Mouse (Mus musculus) small intestine, adult 2 months (tissue): ENCODE data around the gene Iqcf1.

Source experiments
- CTCF ChIP-seq: fragments of 200-500 bp; IDR thresholded peaks from 2 replicates; pipeline ENCODE4 v1.5.1; 2012; ENCODE audit warnings: low read depth, mild to moderate bottlenecking, control low read depth, inconsistent platforms, low read length, moderate library complexity, mixed read lengths; ENCODE audit not compliant: insufficient replicate concordance, insufficient read length; ENCODE audit errors: extremely low read depth
- POLR2A ChIP-seq: fragments of 200-500 bp; IDR thresholded peaks from 2 replicates; pipeline ENCODE4 v1.6.1; 2012; ENCODE audit warnings: low read depth, mild to moderate bottlenecking, control low read depth, inconsistent platforms, low read length, moderate library complexity

DNA sequence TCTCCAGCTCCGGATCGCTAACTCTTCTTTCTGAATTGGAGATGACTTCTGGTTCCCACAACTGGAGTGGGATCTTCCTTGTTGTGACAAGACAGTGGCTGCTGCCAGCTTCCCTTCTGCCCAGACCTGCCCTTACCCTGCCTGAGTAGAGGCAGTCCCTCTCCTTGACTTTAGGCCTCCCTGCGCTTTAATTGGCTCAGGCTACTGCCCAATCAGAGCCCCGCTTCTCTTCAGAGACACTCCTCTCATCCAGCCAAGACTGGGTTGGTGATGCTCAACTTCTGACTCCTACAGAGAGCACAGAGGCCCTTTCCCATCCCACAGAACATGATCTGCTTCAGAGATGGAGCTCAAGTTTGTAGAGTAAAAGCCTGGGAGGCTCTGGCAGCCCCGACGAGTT lies 4.5 kb downstream of the Iqcf1 start:
- TF ChIP-seq CTCF (no peak), POLR2A (no peak)
